Mouse (Mus musculus): Measurements from ENCODE around the gene Mmp23.
"Not testable (repeated sequence)": the region's sequence is repeated elsewhere in the genome, so short reads cannot be mapped to it uniquely, and the experiment has no call there.

The Mmp23 gene

DNA sequence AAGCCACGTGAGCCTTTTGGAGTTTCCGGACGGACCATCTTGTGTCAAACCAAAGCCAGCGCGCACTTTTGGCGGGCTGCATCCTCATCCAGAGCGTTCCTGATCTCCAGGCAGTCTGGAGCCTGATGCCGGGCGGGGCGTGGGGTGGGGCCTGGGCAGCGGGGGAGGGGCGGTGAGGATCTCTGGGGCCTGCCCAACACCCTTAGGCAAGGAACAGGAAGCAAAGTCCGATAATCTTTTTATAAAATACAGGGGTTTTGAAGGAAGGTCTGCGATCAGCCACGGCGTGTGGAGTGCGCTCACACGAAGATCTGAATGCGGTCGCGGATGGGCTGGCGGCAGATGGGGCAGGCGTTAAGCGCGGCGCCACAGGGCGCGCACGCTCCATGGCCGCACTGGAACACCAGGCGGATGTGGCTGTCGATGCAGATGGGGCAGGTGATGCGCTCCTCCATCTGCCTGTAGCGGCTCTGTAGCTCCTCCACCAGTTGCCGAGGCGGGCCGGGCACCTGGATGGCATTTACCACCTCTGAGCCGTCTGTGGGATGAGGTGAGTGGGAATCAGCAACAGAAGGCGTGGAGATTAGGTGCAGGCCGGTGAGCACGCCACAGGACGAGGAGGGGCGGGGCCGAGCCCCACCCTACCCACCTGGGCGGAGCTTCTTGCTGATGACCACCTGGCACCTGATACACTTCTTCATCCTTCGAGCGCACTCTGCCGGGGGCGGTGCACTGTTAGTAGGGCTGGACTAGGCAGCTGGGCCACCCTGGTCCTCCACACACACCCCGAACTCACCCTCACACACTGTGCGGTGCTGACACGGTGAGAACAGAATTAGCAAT, 1.5 kb upstream of the Mmp23 start:
- DNase-seq (ENCODE audit: low spot score): peak; percentile 77

DNA sequence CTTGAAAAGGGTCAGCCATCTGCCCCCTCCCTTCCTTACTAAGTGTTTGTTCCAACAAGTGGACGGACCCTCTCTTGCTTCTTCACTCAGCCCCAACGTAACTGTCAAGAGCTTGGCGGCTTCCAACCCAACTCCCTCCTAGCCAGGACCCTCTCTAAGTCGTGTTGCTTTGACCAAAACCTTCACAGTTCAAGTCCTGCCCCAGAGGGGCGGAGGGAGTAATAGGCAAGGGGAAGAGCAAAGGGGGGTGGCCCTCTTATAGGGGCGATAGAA, 935 bp upstream of the Mmp23 start:
- no peak for DNase-seq (ENCODE audit: low spot score)

- no peak for DNase-seq (ENCODE audit: low spot score)
Measured at GRCm38 (mm10) chr4:155653451-155654182, 433 bp upstream of the Mmp23 start.

DNA sequence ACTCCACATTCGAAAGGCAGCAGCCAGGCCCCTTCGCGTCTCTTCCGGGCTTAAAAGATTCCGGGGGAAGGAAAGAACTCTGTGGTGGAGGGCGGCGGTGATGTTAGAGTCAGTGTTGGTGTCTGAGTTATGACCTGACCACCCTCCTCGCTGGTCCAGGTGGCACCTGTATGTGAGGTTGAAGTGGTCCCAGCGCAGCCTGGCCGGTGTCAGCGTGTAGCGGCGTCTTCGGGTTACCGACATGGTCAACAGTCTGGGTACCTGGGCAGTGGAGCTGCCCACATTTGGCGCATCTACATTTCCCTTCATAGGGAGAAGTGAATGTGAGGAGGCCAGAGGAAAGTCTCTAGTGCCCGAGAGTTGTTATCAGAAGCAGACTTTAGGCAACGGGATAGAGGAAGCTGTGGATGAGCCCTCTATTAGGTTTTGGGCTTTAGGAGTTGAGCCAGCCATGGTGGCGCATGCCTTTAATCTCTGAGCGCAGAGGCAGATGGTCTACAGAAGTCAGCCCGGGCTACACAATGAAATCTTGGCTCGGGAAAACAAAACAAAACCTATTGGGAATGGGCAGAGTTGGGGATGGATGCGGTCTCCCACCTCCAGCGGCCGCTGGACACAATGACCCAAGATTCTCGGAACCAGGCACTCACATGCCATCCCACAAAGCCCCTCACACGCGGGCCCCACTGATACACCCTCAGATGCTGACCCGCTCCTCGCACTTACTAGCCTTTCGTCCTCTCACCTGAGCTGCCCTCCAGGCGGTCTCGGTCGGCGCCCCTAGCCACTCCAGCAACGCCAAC, 700 bp downstream of the Mmp23 start:
- DNase-seq (ENCODE audit: low spot score): no peak

GRCm38 (mm10) chr4:155651553-155652269, 1.5 kb downstream of the Mmp23 start:
- no peak for DNase-seq (ENCODE audit: low spot score)

GRCm38 (mm10) chr4:155649355-155649754, 3.8 kb downstream of the Mmp23 start:
- no peak for DNase-seq (ENCODE audit: low spot score)

DNA sequence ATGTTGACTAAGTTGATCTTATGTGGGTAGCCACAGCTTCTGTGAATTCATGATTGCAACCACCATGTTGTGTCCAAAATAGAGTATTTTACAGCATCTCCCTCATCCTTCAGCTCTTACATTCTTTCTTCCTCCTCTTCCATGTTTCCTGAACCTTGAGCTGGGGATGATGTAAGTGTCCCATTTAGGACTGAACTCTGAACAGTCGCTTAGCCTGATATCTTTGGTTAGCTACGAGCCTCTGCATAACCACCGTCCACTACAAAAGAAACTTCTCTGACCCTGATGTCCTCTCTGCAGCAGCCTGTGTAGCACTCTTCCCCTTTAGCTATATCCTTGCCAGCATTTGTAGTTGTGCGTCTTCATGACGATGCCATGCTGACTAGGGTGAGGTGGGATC, 7.5 kb downstream of the Mmp23 start:
- DNase-seq (ENCODE audit: low spot score): no peak

DNA sequence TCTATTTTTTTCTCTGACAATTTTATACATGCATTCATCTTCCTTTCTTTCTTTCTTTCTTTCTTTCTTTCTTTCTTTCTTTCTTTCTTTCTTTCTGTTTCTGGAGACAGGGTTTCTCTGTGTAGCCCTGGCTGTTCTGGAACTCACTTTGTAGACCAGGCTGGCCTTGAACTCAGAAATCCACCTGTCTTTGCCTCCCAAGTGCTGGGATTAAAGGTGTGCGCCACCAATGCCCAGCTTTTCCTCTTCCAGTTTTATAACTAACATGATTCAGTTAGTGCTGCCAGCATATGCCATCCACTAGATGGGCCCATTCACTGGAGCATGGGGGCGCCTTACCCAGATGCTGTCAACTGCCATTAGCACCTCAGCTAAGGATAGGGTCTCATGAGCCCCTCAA, 7.9 kb downstream of the Mmp23 start, which contains the start of gene Gm10563:
Gene Gm10563, minus strand, starts transcription at position 101 of the 400 bp plus-strand sequence.
- DNase-seq (ENCODE audit: low spot score): not testable (repeated sequence)

- DNase-seq (ENCODE audit: low spot score): no peak
Measured at GRCm38 (mm10) chr4:155643531-155643930, 9.7 kb downstream of the Mmp23 start.

- DNase-seq (ENCODE audit: low spot score): no peak
Measured at GRCm38 (mm10) chr4:155635766-155636499, 17.3 kb downstream of the Mmp23 start.

GRCm38 (mm10) chr4:155630267-155630666, 22.9 kb downstream of the Mmp23 start:
- no peak for DNase-seq (ENCODE audit: low spot score)

- peak; percentile 98 for DNase-seq (ENCODE audit: low spot score)
Measured at GRCm38 (mm10) chr4:155624338-155625291, 28.6 kb downstream of the Mmp23 start, which contains the start of gene Cdk11b. Cdk11b (plus strand) TSS chr4:155624854.

- DNase-seq (ENCODE audit: low spot score): no peak
Measured at GRCm38 (mm10) chr4:155618321-155618720, 34.9 kb downstream of the Mmp23 start.

DNA sequence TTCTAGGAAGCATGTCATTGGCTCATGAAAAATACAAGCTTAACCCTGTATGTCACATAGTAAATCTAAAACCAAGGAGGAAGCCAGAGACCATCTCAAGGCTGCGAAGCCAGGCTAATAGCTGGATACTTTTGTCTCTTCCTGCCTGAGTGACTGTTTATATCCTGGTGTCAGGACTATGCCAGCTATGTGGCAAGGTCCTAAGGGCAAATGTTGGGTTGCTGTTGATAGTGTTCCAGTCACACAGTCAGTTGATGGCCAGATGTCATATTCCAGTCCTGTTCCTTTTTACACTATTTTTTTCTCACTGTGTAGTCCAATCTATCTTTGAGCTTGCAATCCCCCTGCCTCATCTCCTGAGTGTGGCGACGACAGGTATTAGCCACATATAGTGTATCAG, 39.9 kb downstream of the Mmp23 start:
- no peak for DNase-seq (ENCODE audit: low spot score)

DNA sequence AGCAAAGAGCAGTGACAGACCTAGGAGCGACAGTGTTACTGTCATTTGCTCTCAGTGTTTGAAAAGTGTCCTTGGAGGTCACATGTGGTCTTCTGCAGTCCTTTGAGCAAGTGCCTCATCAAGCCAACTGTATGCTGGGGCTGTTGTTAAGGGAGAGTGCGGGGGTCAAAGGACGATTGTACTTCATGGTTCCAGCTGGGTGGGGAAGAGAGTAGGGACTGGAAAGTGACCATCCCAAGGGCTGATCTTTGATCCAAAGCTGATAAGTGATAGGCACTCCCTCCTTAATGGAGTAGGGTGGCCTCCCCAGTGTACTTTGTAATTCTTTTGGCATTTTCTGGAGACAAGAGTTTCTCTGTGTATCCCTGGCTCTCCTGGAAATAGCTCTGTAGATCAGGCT, 41.3 kb downstream of the Mmp23 start:
- DNase-seq (ENCODE audit: low spot score): no peak

DNA sequence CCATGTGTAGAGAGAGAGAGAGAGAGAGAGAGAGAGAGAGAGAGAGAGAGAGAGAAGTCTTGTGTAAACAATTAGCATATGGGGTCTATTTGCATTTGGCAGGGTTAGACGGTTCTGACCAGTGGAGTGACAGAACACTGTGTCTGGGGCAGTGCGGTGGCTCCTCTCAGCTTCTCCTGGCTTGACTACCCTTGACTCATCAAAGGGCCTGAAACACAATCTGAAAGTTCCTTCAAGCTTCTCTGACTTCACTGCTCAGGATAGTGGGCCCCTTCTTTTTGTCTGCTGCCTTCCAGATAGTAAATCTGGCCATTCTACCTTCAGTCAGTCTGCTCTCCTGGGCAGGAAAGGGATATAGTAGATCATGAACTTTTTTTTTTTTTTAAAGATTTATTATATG, 46.4 kb downstream of the Mmp23 start:
- DNase-seq (ENCODE audit: low spot score): no peak

- DNase-seq (ENCODE audit: low spot score): no peak
Measured at GRCm38 (mm10) chr4:155605132-155605531, 48.1 kb downstream of the Mmp23 start.

GRCm38 (mm10) chr4:155603801-155604200, 49.4 kb downstream of the Mmp23 start:
- DNase-seq (ENCODE audit: low spot score): peak; percentile 18

DNA sequence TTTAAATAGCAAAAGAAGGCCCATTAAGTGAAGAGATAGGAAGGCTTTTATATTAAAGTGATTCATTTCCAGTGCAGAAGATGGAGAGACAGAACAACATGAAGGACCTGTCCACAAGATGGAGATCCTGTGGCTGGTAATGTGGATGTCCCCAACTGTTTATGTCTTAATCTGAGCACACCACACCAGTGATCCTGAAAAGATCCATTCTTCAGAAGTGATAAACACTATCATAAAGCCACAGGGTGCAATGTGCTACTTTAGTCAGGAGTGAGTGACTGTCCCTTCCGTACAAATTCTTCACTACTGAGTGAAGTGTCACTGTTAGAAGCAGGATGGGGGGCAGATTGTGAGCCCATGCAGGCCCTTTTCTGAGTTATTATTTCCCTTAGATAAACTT, 50.4 kb downstream of the Mmp23 start:
- DNase-seq (ENCODE audit: low spot score): no peak

GRCm38 (mm10) chr4:155601997-155602456, 51.2 kb downstream of the Mmp23 start:
- peak; percentile 49 for DNase-seq (ENCODE audit: low spot score)

Measured in T-cell, adult 2 months (primary cell).